Mouse (Mus musculus) G1E (cell line): ENCODE data around the gene Elavl1.

ENCODE experiments used
- CTCF ChIP-seq: IDR thresholded peaks from 2 replicates; pipeline ENCODE4 v1.5.1; 2012; ENCODE audit warnings: low read depth, low read length, inconsistent platforms, mixed read lengths
- GATA1 ChIP-seq: IDR thresholded peaks from 2 replicates; pipeline ENCODE4 v1.6.1; 2012; ENCODE audit warnings: borderline replicate concordance, low read length, inconsistent platforms, mixed read lengths
- TAL1 ChIP-seq: conservative IDR thresholded peaks from 2 replicates; pipeline ENCODE4 v1.6.1; 2012; ENCODE audit warnings: low read depth, low read length, inconsistent platforms, mixed read lengths

DNA sequence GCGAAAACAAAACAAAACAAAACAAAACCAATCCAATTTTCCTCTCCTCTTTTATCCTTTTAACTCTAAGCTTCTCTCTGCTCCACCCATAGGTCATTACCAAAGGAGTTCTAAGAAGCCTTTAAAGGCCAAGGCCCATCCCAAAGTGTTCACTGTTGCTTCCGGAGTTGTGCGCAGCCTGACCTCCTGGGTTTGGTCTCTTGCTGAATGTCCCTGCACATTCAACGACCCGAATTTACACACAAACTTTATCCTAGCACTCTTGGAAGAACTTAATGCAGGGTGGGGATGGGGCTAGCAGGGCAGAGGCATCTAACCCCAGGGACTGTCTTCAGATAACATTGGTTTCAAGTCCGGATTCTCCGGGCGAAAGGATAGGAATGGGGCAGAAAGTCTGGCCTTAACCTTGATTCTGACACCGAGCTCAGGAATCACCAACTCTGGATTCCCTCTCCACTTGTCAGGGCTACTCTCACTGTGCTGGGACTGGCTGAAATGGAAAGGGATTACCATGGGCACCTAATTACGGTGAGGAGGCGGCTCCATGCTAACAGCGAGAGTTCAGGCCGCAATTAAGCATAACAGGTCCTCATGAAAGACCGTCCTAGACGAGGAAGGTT is 87.3 kb downstream of the Elavl1 start:
- no peak for TF ChIP-seq CTCF
- no peak for TF ChIP-seq GATA1
- no peak for TF ChIP-seq TAL1
